Mouse (Mus musculus): ENCODE results near the gene Pcgf2. TPM values are rescaled to one million over a fixed set of nuclear protein-coding genes. Genes with fewer than 3 reads are reported as not detected.

Gene Pcgf2
- total RNA-seq, 1 experiment = 20.1 TPM

DNA sequence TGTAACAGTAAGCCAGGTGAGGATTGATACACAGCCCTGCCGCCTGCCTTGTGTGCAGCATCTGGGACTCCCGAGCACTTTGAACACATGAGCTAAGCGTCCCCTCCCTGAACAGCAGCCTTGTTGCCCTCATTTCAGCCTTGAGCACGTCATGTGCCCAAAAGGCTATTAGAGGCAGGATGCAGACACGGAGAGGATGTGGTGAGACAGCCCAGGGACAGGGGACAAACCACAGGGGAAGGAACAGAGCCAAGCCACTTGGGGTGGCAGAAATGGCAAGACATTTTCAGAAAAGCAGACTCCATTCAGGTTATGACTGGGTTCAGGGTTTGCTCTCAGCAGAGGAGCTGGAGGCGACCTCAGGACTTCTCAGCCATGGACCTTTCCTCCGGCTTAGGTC lies 28.0 kb upstream of the Pcgf2 start:
- Histone ChIP-seq H3K9ac (ENCODE audit: insufficient read depth, low read depth, low read length, poor library complexity, severe bottlenecking) (no peak overlapping the region), H3K36me3 (ENCODE audit: control insufficient read depth, insufficient read depth, low read length, poor library complexity, severe bottlenecking) (peaks cover 34% of the 10 kb centered on the region), H3K4me3 (ENCODE audit: insufficient read depth in 1 of 2, low read depth in 1 of 2, low read length in 2 of 2, poor library complexity in 1 of 2, severe bottlenecking in 1 of 2) (no peak overlapping the region), H3K4me1 (ENCODE audit: control insufficient read depth in 2 of 2, insufficient read depth in 2 of 2, low read length in 2 of 2, poor library complexity in 1 of 2) (peaks cover 0 to 2% of the 10 kb centered on the region in 2 experiments; a peak in 1 of 4 replicates), H3K27ac (ENCODE audit: insufficient read depth, low read depth, low read length, poor library complexity, severe bottlenecking) (no peak overlapping the region), H3K9me3 (ENCODE audit: control insufficient read depth, insufficient read depth, low read depth, low read length) (no peaks in the 10 kb centered on the region)
- no peak for DNase-seq (ENCODE audit: low read depth, low spot score)
- TF ChIP-seq HCFC1 (IDR thresholded peaks at IDR 0.05; ENCODE audit: borderline replicate concordance, insufficient read depth, low read length) = no peak
- TF ChIP-seq MAFK (IDR thresholded peaks at IDR 0.05; ENCODE audit: insufficient read depth, low read depth, low read length) = no peak
- no peak for TF ChIP-seq ZC3H11A (IDR thresholded peaks at IDR 0.05; ENCODE audit: borderline replicate concordance, low read depth, low read length)
- no peak for TF ChIP-seq CHD2 (IDR thresholded peaks at IDR 0.05; ENCODE audit: low read depth, low read length)
- no peak for TF ChIP-seq ZNF384 (IDR thresholded peaks at IDR 0.05; ENCODE audit: low read depth, low read length)
- in situ Hi-C loops (cut with MboI; ENCODE audit: low sequenced_read_pairs in 2 of 2, unreplicated experiment in 2 of 2) = no loop called here

DNA sequence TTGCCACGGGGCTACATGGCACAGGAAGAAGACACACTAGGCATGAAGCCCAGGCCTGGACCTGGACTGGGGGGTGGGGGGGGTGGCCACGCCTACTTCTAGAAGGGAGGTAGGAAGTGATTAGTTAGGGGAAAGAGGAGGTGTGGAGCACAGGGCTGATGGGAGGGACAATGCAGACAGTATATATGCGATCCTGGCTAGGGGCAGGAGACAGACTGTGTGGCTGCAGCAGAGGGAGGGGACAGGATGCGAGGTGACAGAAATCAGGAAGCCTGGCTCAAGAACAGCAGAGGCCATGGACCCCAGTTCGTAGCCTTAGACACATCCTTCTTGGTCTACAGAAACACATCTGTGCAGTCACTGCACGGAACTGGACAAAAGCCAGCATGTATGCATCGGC lies 23.4 kb upstream of the Pcgf2 start:
- Histone ChIP-seq H3K36me3 (ENCODE audit: control insufficient read depth, insufficient read depth, low read length, poor library complexity, severe bottlenecking) (peaks cover 59% of the 10 kb centered on the region), H3K9me3 (ENCODE audit: control insufficient read depth, insufficient read depth, low read depth, low read length) (no peaks in the 10 kb centered on the region), H3K9ac (ENCODE audit: insufficient read depth, low read depth, low read length, poor library complexity, severe bottlenecking) (no peak overlapping the region), H3K4me3 (ENCODE audit: insufficient read depth in 1 of 2, low read depth in 1 of 2, low read length in 2 of 2, poor library complexity in 1 of 2, severe bottlenecking in 1 of 2) (no peak overlapping the region), H3K4me1 (ENCODE audit: control insufficient read depth in 2 of 2, insufficient read depth in 2 of 2, low read length in 2 of 2, poor library complexity in 1 of 2) (no peaks in the 10 kb centered on the region), H3K27ac (ENCODE audit: insufficient read depth, low read depth, low read length, poor library complexity, severe bottlenecking) (no peak overlapping the region)
- in situ Hi-C loops (cut with MboI; ENCODE audit: low sequenced_read_pairs in 2 of 2, unreplicated experiment in 2 of 2) = no loop called here
- TF ChIP-seq CHD2 (IDR thresholded peaks at IDR 0.05; ENCODE audit: low read depth, low read length) (no peak), ZNF384 (IDR thresholded peaks at IDR 0.05; ENCODE audit: low read depth, low read length) (no peak), HCFC1 (IDR thresholded peaks at IDR 0.05; ENCODE audit: borderline replicate concordance, insufficient read depth, low read length) (no peak), MAFK (IDR thresholded peaks at IDR 0.05; ENCODE audit: insufficient read depth, low read depth, low read length) (no peak), ZC3H11A (IDR thresholded peaks at IDR 0.05; ENCODE audit: borderline replicate concordance, low read depth, low read length) (no peak)
- no peak for DNase-seq (ENCODE audit: low read depth, low spot score)

DNA sequence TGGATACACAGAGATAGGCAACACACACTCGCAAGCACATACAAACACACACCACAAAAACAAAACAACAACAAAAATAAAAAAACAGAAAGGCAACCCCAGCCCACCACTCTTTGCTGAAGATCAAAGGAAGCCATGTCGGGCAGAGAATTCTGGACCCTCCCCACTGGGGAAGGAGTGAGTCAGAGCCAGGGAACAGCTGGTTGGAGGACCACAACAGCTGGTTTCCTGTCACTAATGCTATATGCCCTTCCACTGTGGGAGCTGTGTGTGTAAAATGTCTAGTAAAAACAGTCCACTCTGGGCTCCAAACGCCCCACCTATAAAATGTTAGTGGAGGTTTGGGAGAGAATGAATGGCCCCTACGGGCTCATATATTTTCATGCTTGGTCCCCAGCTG lies 21.0 kb upstream of the Pcgf2 start:
- H3K9me3 ChIP-seq (ENCODE audit: control insufficient read depth, insufficient read depth, low read depth, low read length) = no peaks in the 10 kb centered on the region
- no peak overlapping the region for H3K9ac ChIP-seq (ENCODE audit: insufficient read depth, low read depth, low read length, poor library complexity, severe bottlenecking)
- no peak overlapping the region for H3K4me3 ChIP-seq (ENCODE audit: insufficient read depth in 1 of 2, low read depth in 1 of 2, low read length in 2 of 2, poor library complexity in 1 of 2, severe bottlenecking in 1 of 2)
- H3K36me3 ChIP-seq (ENCODE audit: control insufficient read depth, insufficient read depth, low read length, poor library complexity, severe bottlenecking) = peaks cover 60% of the 10 kb centered on the region
- in situ Hi-C loops (cut with MboI; ENCODE audit: low sequenced_read_pairs in 2 of 2, unreplicated experiment in 2 of 2) = no loop called here
- TF ChIP-seq MAFK (IDR thresholded peaks at IDR 0.05; ENCODE audit: insufficient read depth, low read depth, low read length) = no peak
- peaks cover 0 to 6% of the 10 kb centered on the region in 2 experiments; a peak in 1 of 4 replicates for H3K4me1 ChIP-seq (ENCODE audit: control insufficient read depth in 2 of 2, insufficient read depth in 2 of 2, low read length in 2 of 2, poor library complexity in 1 of 2)
- no peak overlapping the region for H3K27ac ChIP-seq (ENCODE audit: insufficient read depth, low read depth, low read length, poor library complexity, severe bottlenecking)
- DNase-seq (ENCODE audit: low read depth, low spot score) = no peak

DNA sequence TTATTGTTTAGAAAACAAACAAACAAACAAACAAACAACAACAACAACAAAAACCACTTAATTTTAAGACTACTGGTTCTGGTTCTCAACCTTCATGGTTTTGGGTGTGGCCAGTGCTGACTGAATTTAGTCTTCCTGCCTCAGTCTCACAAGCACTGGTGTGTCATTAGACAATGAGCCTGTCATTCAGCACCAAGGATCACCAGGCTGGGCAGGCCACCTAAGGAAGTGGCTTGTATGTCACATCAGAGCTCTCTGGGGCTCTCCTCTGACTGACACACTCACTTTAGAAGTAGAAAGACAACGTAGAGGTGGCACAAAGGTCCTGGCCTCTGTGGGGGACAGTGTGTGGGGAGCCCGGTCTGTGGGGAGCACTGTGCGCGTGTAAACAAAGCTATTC lies 18.7 kb upstream of the Pcgf2 start:
- no peak for DNase-seq (ENCODE audit: low read depth, low spot score)
- H3K4me3 ChIP-seq (ENCODE audit: insufficient read depth in 1 of 2, low read depth in 1 of 2, low read length in 2 of 2, poor library complexity in 1 of 2, severe bottlenecking in 1 of 2) = no peak overlapping the region
- H3K27ac ChIP-seq (ENCODE audit: insufficient read depth, low read depth, low read length, poor library complexity, severe bottlenecking) = no peak overlapping the region
- in situ Hi-C loops (cut with MboI; ENCODE audit: low sequenced_read_pairs in 2 of 2, unreplicated experiment in 2 of 2) = no loop called here
- peaks cover 0 to 6% of the 10 kb centered on the region in 2 experiments; a peak in 1 of 4 replicates for H3K4me1 ChIP-seq (ENCODE audit: control insufficient read depth in 2 of 2, insufficient read depth in 2 of 2, low read length in 2 of 2, poor library complexity in 1 of 2)
- H3K9ac ChIP-seq (ENCODE audit: insufficient read depth, low read depth, low read length, poor library complexity, severe bottlenecking) = no peak overlapping the region
- TF ChIP-seq ZC3H11A (IDR thresholded peaks at IDR 0.05; ENCODE audit: borderline replicate concordance, low read depth, low read length) (no peak), HCFC1 (IDR thresholded peaks at IDR 0.05; ENCODE audit: borderline replicate concordance, insufficient read depth, low read length) (no peak), CHD2 (IDR thresholded peaks at IDR 0.05; ENCODE audit: low read depth, low read length) (no peak), MAFK (IDR thresholded peaks at IDR 0.05; ENCODE audit: insufficient read depth, low read depth, low read length) (no peak), ZNF384 (IDR thresholded peaks at IDR 0.05; ENCODE audit: low read depth, low read length) (no peak)
- peaks cover 49% of the 10 kb centered on the region for H3K36me3 ChIP-seq (ENCODE audit: control insufficient read depth, insufficient read depth, low read length, poor library complexity, severe bottlenecking)
- H3K9me3 ChIP-seq (ENCODE audit: control insufficient read depth, insufficient read depth, low read depth, low read length) = no peaks in the 10 kb centered on the region

DNA sequence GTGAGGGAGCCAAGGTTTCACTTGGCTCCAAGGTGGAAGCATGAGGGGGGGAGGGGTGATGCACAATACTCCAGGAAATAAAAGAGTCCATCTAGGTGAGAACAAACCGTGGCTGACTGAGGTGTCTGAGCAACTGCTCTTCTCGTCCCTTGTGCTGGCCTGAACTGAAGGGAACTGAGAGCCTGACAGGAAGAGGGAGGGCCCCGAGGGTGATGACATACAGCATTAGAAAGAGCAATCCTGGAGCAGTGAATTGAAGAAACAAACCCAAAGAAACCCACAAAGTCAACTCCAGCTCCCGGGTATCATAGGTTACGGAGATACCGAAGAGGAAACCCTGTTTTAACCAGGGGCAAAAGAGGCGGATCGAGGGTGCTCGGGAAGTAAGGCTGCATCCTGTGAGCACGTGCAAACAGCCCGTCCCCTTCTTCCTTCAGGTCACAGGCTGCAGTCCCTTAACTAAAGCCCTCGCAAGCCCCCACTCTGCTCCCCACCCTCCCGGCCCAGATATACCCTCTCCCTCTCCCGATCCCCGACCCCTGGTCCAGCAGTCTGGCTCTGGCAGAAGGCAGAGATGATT lies 18.1 kb upstream of the Pcgf2 start:
- TF ChIP-seq CHD2 (IDR thresholded peaks at IDR 0.05; ENCODE audit: low read depth, low read length) (no peak), MAFK (IDR thresholded peaks at IDR 0.05; ENCODE audit: insufficient read depth, low read depth, low read length) (no peak), HCFC1 (IDR thresholded peaks at IDR 0.05; ENCODE audit: borderline replicate concordance, insufficient read depth, low read length) (no peak), ZC3H11A (IDR thresholded peaks at IDR 0.05; ENCODE audit: borderline replicate concordance, low read depth, low read length) (no peak), ZNF384 (IDR thresholded peaks at IDR 0.05; ENCODE audit: low read depth, low read length) (no peak)

More for the DNA sequence above, 18.1 kb upstream of the Pcgf2 start:
- in situ Hi-C loops (cut with MboI; ENCODE audit: low sequenced_read_pairs in 2 of 2, unreplicated experiment in 2 of 2) = no loop called here
- H3K9ac ChIP-seq (ENCODE audit: insufficient read depth, low read depth, low read length, poor library complexity, severe bottlenecking) = no peak overlapping the region
- no peak overlapping the region for H3K4me3 ChIP-seq (ENCODE audit: insufficient read depth in 1 of 2, low read depth in 1 of 2, low read length in 2 of 2, poor library complexity in 1 of 2, severe bottlenecking in 1 of 2)
- H3K36me3 ChIP-seq (ENCODE audit: control insufficient read depth, insufficient read depth, low read length, poor library complexity, severe bottlenecking) = peaks cover 46% of the 10 kb centered on the region
- H3K4me1 ChIP-seq (ENCODE audit: control insufficient read depth in 2 of 2, insufficient read depth in 2 of 2, low read length in 2 of 2, poor library complexity in 1 of 2) = peaks cover 0 to 6% of the 10 kb centered on the region in 2 experiments; a peak in 1 of 4 replicates
- H3K9me3 ChIP-seq (ENCODE audit: control insufficient read depth, insufficient read depth, low read depth, low read length) = no peaks in the 10 kb centered on the region
- no peak overlapping the region for H3K27ac ChIP-seq (ENCODE audit: insufficient read depth, low read depth, low read length, poor library complexity, severe bottlenecking)
- DNase-seq (ENCODE audit: low read depth, low spot score) = no peak
